8 mouse cellular contexts compared by ENCODE assay signal in genomic region chr12:69372731-69373331, GRCm38 (mm10). TPM values are rescaled to one million over a fixed set of nuclear protein-coding genes. Genes with fewer than 3 reads are reported as not detected.
DNase-seq lines count a peak whose midpoint lies in the region; ATAC-seq and TF ChIP-seq lines count a peak whose summit lies in the region.

No protein-coding gene starts in this region.

- TF ChIP-seq EP300 in stomach, postnatal 0 days (optimal IDR thresholded peaks at IDR 0.05), result no peak

- peak overlapping the region; percentile 85 to 100 for H3K4me3 ChIP-seq in heart, embryonic 14.5 days (ENCODE audit: control insufficient read depth in 1 of 2, insufficient read depth in 1 of 2, low read depth in 1 of 2, low read length in 2 of 2)
- peak overlapping the region; percentile 99 for H3K4me3 ChIP-seq in stomach, postnatal 0 days (ENCODE audit: low read depth, low read length)

- H3K36me3 ChIP-seq in heart, embryonic 14.5 days (ENCODE audit: control insufficient read depth, insufficient read depth, low read length), result peaks cover 23% of the 10 kb centered on the region
- H3K36me3 ChIP-seq in stomach, postnatal 0 days (ENCODE audit: control insufficient read depth, insufficient read depth, low read length), result peaks cover 4% of the 10 kb centered on the region; the same call in 1 of the 2 replicates

- no peaks in the 10 kb centered on the region for H3K9me3 ChIP-seq in heart, embryonic 14.5 days (ENCODE audit: control insufficient read depth, low read length)
- H3K9me3 ChIP-seq in stomach, postnatal 0 days (ENCODE audit: control insufficient read depth, low read length), result no peaks in the 10 kb centered on the region

- WGBS in heart, embryonic 14.5 days, result under 1% methylated on average over 42 of the region's 42 CpGs
- under 1% methylated on average over 42 of the region's 42 CpGs for WGBS in stomach, postnatal 0 days

- peak overlapping the region; percentile 87 to 96 for H3K27ac ChIP-seq in heart, embryonic 14.5 days (replicated peaks in 1 of 2; ENCODE audit: control insufficient read depth in 1 of 2, insufficient read depth in 1 of 2, low read depth in 2 of 2, low read length in 2 of 2)
- peak overlapping the region; percentile 99 for H3K27ac ChIP-seq in stomach, postnatal 0 days (replicated peaks)

- no peak for TF ChIP-seq CTCF in stomach, postnatal 0 days (IDR thresholded peaks at IDR 0.05; ENCODE audit: low read depth)

- no peaks in the 10 kb centered on the region for H3K27me3 ChIP-seq in heart, embryonic 14.5 days (ENCODE audit: control insufficient read depth, insufficient read depth, low read length)
- H3K27me3 ChIP-seq in stomach, postnatal 0 days (ENCODE audit: control insufficient read depth, insufficient read depth, low read length), result no peaks in the 10 kb centered on the region

- H3K9ac ChIP-seq in heart, embryonic 14.5 days (ENCODE audit: low read length), result peak overlapping the region; percentile 100
- peak overlapping the region; percentile 100 for H3K9ac ChIP-seq in stomach, postnatal 0 days (ENCODE audit: low read length)

- H3K4me1 ChIP-seq in heart, embryonic 14.5 days (ENCODE audit: control insufficient read depth in 2 of 2, insufficient read depth in 2 of 2, low read length in 2 of 2), result peaks cover 2 to 27% of the 10 kb centered on the region in 2 experiments
- no peaks in the 10 kb centered on the region for H3K4me1 ChIP-seq in stomach, postnatal 0 days (replicated peaks; ENCODE audit: control insufficient read depth, insufficient read depth)

- DNase-seq in frontal cortex, postnatal 10 days (ENCODE audit: low spot score in 2 of 2), result peak; percentile 25 to 28
- peak; percentile 50 for DNase-seq in ES-CJ7 (ENCODE audit: low read depth, low spot score)
- DNase-seq in left cerebral cortex, postnatal 4 days, result peak; percentile 35
- DNase-seq in mesoderm, embryonic 11.5 days (ENCODE audit: low read depth, low spot score), result peak; percentile 37
- no peak for DNase-seq in stomach, postnatal 0 days (ENCODE audit: low spot score)

- ATAC-seq in frontal cortex, adult (ENCODE audit: low TSS enrichment), result no peak
- peak; percentile 40 for ATAC-seq in erythroblast, adult 5-6 weeks (replicated peaks; ENCODE audit: low FRiP score, poor library complexity, severe bottlenecking)
- no peak; the same call in 1 of the 2 replicates for ATAC-seq in heart, embryonic 14.5 days (ENCODE audit: insufficient number of reproducible peaks, insufficient read depth, low FRiP score, low read depth)
- 0 out of 2 replicates have a peak, but pooled peaks have one; percentile 0 for ATAC-seq in stomach, postnatal 0 days (ENCODE audit: low FRiP score, low TSS enrichment)

- intact Hi-C loops in left cerebral cortex, postnatal 4 days (cut with DNase I), result loop anchor here (5.0 to 10.0 kb wide), 2 partner anchors 82 to 209 kb away; partner anchors contain the start of gene Vcpkmt

- peak overlapping the region; percentile 85 for H3K4me2 ChIP-seq in heart, embryonic 14.5 days (ENCODE audit: low read length)
- H3K4me2 ChIP-seq in stomach, postnatal 0 days (replicated peaks; ENCODE audit: low read depth), result peak overlapping the region; percentile 78

RNA-seq across cellular contexts. Expression of gene Gm9887, which starts 0.6 kb away (rescaled TPM):
- total RNA-seq in erythroblast, adult 5-6 weeks (2015; ENCODE audit: low replicate concordance), result not detected in 2 replicates
- not detected in 2 replicates for total RNA-seq in erythroblast, adult 5-6 weeks (2017; ENCODE audit: low replicate concordance)
- polyA plus RNA-seq in heart, embryonic 14.5 days (2014; fragmentation: Nextera tagmentation; extraction: Ambion mirVana), result 1.5 and 1.7 TPM in 2 replicates
- 1 to 10 TPM in 1 of 2 experiments, not detected in 1; 1.4 TPM for total RNA-seq in left cerebral cortex, postnatal 4 days (2021)
- polyA plus RNA-seq in stomach, postnatal 0 days (2015; fragmentation: Nextera tagmentation; extraction: Ambion mirVana), result 2.4 and 4.1 TPM in 2 replicates

RNA-seq across cellular contexts. Expression of gene Arf6, which starts 0.9 kb away (rescaled TPM):
- total RNA-seq in erythroblast, adult 5-6 weeks (2015; ENCODE audit: low replicate concordance), result 21.1 and 28.2 TPM in 2 replicates
- total RNA-seq in erythroblast, adult 5-6 weeks (2017; ENCODE audit: low replicate concordance), result 36.5 and 49.0 TPM in 2 replicates
- 41.5 and 49.9 TPM in 2 replicates for polyA plus RNA-seq in heart, embryonic 14.5 days (2014; fragmentation: Nextera tagmentation; extraction: Ambion mirVana)
- 10 to 100 TPM; 70.7 to 71.8 TPM for total RNA-seq in left cerebral cortex, postnatal 4 days (2021)
- 97.8 and 116 TPM in 2 replicates for polyA plus RNA-seq in stomach, postnatal 0 days (2015; fragmentation: Nextera tagmentation; extraction: Ambion mirVana)

RNA-seq across cellular contexts. Expression of gene Nemf, which starts 15.9 kb away (rescaled TPM):
- 55.8 and 64.0 TPM in 2 replicates for total RNA-seq in erythroblast, adult 5-6 weeks (2015; ENCODE audit: low replicate concordance)
- 73.7 and 120 TPM in 2 replicates for total RNA-seq in erythroblast, adult 5-6 weeks (2017; ENCODE audit: low replicate concordance)
- polyA plus RNA-seq in heart, embryonic 14.5 days (2014; fragmentation: Nextera tagmentation; extraction: Ambion mirVana), result 62.7 and 62.9 TPM in 2 replicates
- 10 to 100 TPM; 50.9 to 51.1 TPM for total RNA-seq in left cerebral cortex, postnatal 4 days (2021)
- polyA plus RNA-seq in stomach, postnatal 0 days (2015; fragmentation: Nextera tagmentation; extraction: Ambion mirVana), result 46.5 and 50.0 TPM in 2 replicates

Comparison
In these comparisons a context has a peak if more than half of its experiments do, and no peak if none do; other contexts are left out.
1. ATAC-seq: peak in erythroblast, adult 5-6 weeks (single experiment) and stomach, postnatal 0 days (single experiment); none in frontal cortex, adult (single experiment) and heart, embryonic 14.5 days (single experiment).